Mouse (Mus musculus): Measurements from ENCODE around the gene Gm3336. TPM values are rescaled to one million over a fixed set of nuclear protein-coding genes. Genes with fewer than 3 reads are reported as not detected.

Gene Gm3336
- 0.87 to 2.4 TPM in 2 of 4 replicates, not detected in the others for total RNA-seq (2023; ENCODE audit: inconsistent age)

GRCm38 (mm10) chr8:70718297-70718696, at the start of gene Gm3336:
Gene Gm3336, plus strand, starts transcription at chr8:70718543.

GRCm38 (mm10) chr8:70673079-70673856, 45.1 kb upstream of the Gm3336 start, which contains the start of gene Lsm4:
Gene Lsm4, plus strand, starts transcription at chr8:70673248.

DNA sequence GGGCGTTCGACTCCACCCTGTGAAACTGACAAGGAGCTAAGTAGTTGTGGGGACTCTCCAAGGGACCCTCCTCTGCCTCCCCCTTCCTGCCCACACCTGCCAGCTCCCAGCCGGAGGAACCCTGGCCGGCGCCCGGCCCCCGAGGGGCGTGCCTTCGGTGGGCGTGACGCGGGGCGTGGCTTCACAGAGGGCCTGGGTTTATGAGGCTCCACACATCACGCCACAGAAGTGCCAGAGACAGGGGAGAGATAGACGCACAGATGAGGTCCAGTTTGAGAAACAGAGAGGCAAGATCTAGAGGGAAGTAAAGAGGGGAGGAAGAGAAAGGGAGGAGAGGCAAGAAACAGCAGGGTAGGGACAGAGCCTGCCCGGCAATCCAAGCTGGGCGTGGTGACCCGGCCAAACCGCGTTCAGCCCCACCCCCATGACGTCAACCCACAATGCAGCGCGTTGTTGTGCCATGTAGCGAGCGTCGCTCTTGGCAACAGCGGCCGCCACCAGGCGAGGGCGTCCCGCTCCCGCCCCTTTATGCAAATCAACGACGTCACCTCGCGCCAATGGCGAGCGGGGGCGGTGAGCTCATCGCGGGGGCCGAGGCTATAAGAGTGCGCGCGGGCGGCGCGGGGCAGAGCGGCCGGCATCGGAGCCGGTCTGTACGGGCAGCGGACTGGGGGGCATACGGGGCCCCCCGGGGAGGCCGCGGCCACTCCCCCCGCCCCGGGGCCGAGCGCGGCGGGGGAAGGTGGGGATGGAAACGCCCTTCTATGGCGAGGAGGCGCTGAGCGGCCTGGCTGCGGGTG, 19.8 kb upstream of the Gm3336 start, which contains the start of gene Jund:
TSS of gene Jund (plus strand) at position 640 of the 800 bp plus-strand sequence.

GRCm38 (mm10) chr8:70703287-70703686, 15.1 kb upstream of the Gm3336 start, which contains the start of gene Iqcn:
Gene Iqcn, plus strand, starts transcription at chr8:70703457.

GRCm38 (mm10) chr8:70723486-70724210, 5.3 kb downstream of the Gm3336 start, which contains the start of gene Pde4c:
Gene Pde4c, plus strand, starts transcription at chr8:70723720.

DNA sequence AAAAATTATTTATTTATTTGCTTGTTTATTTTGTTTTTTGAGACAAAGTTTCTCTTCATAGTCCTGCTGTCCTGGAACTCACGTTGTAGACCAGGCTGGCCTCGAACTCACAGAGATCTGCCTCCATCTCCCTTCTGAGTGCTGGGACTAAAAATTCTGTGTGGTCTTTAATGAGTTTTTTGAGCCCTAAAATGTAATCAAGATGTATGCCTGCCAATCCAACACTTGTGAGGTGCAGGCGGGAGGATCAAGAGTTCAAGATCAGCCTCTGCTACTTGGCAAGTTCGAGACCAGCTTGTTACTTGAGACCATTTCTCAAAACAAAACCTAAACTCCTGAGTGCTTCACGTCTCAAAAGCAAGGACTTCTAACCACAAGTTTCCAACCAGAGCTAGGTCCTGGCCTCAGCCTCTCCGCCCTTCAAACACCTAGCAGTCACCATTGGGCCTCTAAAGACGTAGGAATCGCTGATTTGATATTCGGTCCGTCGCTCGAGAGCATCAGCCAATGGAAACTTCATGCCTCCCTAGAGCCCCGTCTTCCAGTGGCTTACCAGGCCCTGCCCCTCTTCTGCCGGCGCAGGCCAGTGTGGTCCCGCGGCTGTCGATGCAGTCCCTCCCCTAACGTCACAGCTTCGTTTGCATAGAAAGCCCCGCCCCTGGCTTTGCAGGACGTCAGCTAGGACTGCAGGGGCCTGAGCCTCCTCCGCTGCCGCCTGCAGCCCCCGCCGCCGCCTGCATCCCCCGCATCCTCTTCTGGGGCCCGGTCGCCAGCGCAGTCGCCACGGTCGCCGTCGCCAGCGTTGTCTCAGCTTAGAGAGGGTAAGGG, 35.9 kb downstream of the Gm3336 start, which contains the start of gene Rab3a:
TSS of gene Rab3a (plus strand) at position 637 of the 828 bp plus-strand sequence.

DNA sequence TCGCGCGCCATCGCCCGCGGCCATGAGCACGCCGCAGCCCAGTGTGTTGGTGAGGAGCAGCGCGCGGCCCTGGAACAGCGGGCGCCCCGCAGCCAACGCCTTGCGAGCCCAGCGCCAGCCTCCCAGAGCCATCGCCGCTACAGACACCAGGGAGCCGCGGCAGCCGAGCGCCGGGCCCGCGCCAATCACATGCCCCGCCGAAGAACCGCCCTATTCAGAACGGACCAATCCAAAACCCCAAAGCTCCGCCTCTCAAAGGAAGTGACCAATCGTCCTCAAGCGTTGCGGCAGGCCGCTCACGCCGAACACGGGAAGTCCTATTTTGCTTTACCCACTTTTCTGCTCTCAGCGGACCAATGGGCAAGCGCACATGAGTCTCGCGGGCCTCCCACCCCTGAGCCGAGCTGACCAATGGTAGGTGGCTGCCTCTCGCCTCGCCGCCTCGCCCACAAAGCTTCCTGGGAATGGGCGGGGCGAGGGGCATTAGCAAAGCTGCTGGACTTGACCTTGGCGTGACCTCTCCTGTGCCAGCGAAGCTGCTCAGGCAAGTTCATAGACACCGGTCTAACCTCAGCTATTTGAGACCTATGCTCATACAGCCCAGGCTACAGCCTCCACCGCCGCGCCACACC, 42.5 kb downstream of the Gm3336 start, which contains the start of gene Mpv17l2:
TSS of gene Mpv17l2 (minus strand) at position 172 of the 632 bp plus-strand sequence.

Other genes with a start within 250 kb of the Gm3336 start
- gene Klhl26, start 241.6 kb upstream of the Gm3336 start, total RNA-seq (2023; ENCODE audit: inconsistent age): 7.3 to 8.5 TPM (median 7.7 TPM) in 4 replicates
- gene Tmem59l, start 231.2 kb upstream of the Gm3336 start, total RNA-seq (2023; ENCODE audit: inconsistent age): not detected in 4 replicates
- 1.4 TPM in 1 of 4 replicates, not detected in the others for gene Crlf1, start 225.4 kb upstream of the Gm3336 start, total RNA-seq (2023; ENCODE audit: inconsistent age)
- gene Rex1bd, start 211.8 kb upstream of the Gm3336 start, total RNA-seq (2023; ENCODE audit: inconsistent age): 28.9 to 47.2 TPM (median 37.2 TPM) in 4 replicates
- 2,371 to 2,974 TPM (median 2,811 TPM) in 4 replicates for gene Uba52, start 207.7 kb upstream of the Gm3336 start, total RNA-seq (2023; ENCODE audit: inconsistent age)
- 246 to 268 TPM (median 258 TPM) in 4 replicates for gene Fkbp8, start 190.8 kb upstream of the Gm3336 start, total RNA-seq (2023; ENCODE audit: inconsistent age)
- gene Kxd1, start 190.6 kb upstream of the Gm3336 start, total RNA-seq (2023; ENCODE audit: inconsistent age): 54.8 to 67.2 TPM (median 60.8 TPM) in 4 replicates
- 27.0 to 37.0 TPM (median 32.5 TPM) in 4 replicates for gene Ell, start 179.1 kb upstream of the Gm3336 start, total RNA-seq (2023; ENCODE audit: inconsistent age)
- 95.3 to 112 TPM (median 100 TPM) in 4 replicates for gene Isyna1, start 124.2 kb upstream of the Gm3336 start, total RNA-seq (2023; ENCODE audit: inconsistent age)
- gene Ssbp4, start 109.7 kb upstream of the Gm3336 start, total RNA-seq (2023; ENCODE audit: inconsistent age): 61.1 to 68.9 TPM (median 66.7 TPM) in 4 replicates
- 4.0 to 6.8 TPM (median 5.4 TPM) in 4 replicates for gene Lrrc25, start 102.4 kb upstream of the Gm3336 start, total RNA-seq (2023; ENCODE audit: inconsistent age)
- not detected in 4 replicates for gene Gdf15, start 86.1 kb upstream of the Gm3336 start, total RNA-seq (2023; ENCODE audit: inconsistent age)
- gene Pgpep1, start 58.2 kb upstream of the Gm3336 start, total RNA-seq (2023; ENCODE audit: inconsistent age): 7.3 to 13.8 TPM (median 11.9 TPM) in 4 replicates
- gene Lsm4, start 45.3 kb upstream of the Gm3336 start, total RNA-seq (2023; ENCODE audit: inconsistent age): 110 to 142 TPM (median 130 TPM) in 4 replicates
- gene Jund, start 19.6 kb upstream of the Gm3336 start, total RNA-seq (2023; ENCODE audit: inconsistent age): 2,155 to 2,567 TPM (median 2,406 TPM) in 4 replicates
- gene Iqcn, start 15.1 kb upstream of the Gm3336 start, total RNA-seq (2023; ENCODE audit: inconsistent age): 40.3 to 68.5 TPM (median 46.5 TPM) in 4 replicates
- gene Pde4c, start 5.2 kb downstream of the Gm3336 start, total RNA-seq (2023; ENCODE audit: inconsistent age): 2.7 to 6.0 TPM (median 3.9 TPM) in 4 replicates
- 8.1 to 11.7 TPM (median 10.3 TPM) in 4 replicates for gene Rab3a, start 36.1 kb downstream of the Gm3336 start, total RNA-seq (2023; ENCODE audit: inconsistent age)
- 23.5 to 28.2 TPM (median 25.8 TPM) in 4 replicates for gene Mpv17l2, start 42.4 kb downstream of the Gm3336 start, total RNA-seq (2023; ENCODE audit: inconsistent age)
- 23.1 to 25.4 TPM (median 24.1 TPM) in 4 replicates for gene Pik3r2, start 58.2 kb downstream of the Gm3336 start, total RNA-seq (2023; ENCODE audit: inconsistent age)
- gene Mast3, start 86.5 kb downstream of the Gm3336 start, total RNA-seq (2023; ENCODE audit: inconsistent age): 195 to 225 TPM (median 218 TPM) in 4 replicates
- 0.70 to 2.7 TPM (median 1.5 TPM) in 4 replicates for gene Il12rb1, start 89.9 kb downstream of the Gm3336 start, total RNA-seq (2023; ENCODE audit: inconsistent age)
- 19.3 to 21.0 TPM (median 20.2 TPM) in 4 replicates for gene Arrdc2, start 121.2 kb downstream of the Gm3336 start, total RNA-seq (2023; ENCODE audit: inconsistent age)
- gene Kcnn1, start 144.7 kb downstream of the Gm3336 start, total RNA-seq (2023; ENCODE audit: inconsistent age): 0.15 to 0.18 TPM in 2 of 4 replicates, not detected in the others
- gene Ccdc124, start 155.4 kb downstream of the Gm3336 start, total RNA-seq (2023; ENCODE audit: inconsistent age): 36.9 to 45.2 TPM (median 43.9 TPM) in 4 replicates
- not detected in 4 replicates for gene Slc5a5, start 174.2 kb downstream of the Gm3336 start, total RNA-seq (2023; ENCODE audit: inconsistent age)
- 4,077 to 4,166 TPM (median 4,161 TPM) in 4 replicates for gene Rpl18a, start 178.9 kb downstream of the Gm3336 start, total RNA-seq (2023; ENCODE audit: inconsistent age)
- 54.1 to 74.7 TPM (median 67.4 TPM) in 4 replicates for gene Map1s, start 187.4 kb downstream of the Gm3336 start, total RNA-seq (2023; ENCODE audit: inconsistent age)

Data from B cell, adult (primary cell).